24 mouse cellular contexts compared by ENCODE assay signal in genomic region chr19:32287839-32288238, GRCm38 (mm10).
"Had no signal": no experiment of that assay in that cellular context is flagged by ENCODE, and none has a peak within 500 bp of the region (broad histone marks: within the 10 kb centered on the region; RNA-seq: fewer than 3 reads in every experiment).

No protein-coding gene starts in this region.

- ATAC-seq: hindbrain, embryonic 16.5 days; inflammation-experienced regulatory T-cells, adult 6 months; intestine, embryonic 15.5 days; intestine, postnatal 0 days had no signal

- H3K27ac ChIP-seq: gastrocnemius, adult 2 months; heart, embryonic 10.5 days; hindbrain, embryonic 10.5 days; hindbrain, embryonic 12.5 days; hindbrain, embryonic 14.5 days; intestine, embryonic 15.5 days; kidney, embryonic 15.5 days; layer of hippocampus, adult 2 months; left cerebral cortex, adult 2 months; limb, embryonic 10.5 days; limb, embryonic 12.5 days had no signal

- H3K4me3 ChIP-seq: gastrocnemius, adult 2 months; heart, embryonic 10.5 days; heart, embryonic 12.5 days; hindbrain, embryonic 10.5 days; hindbrain, embryonic 12.5 days; intestine, embryonic 15.5 days; kidney, embryonic 15.5 days; layer of hippocampus, adult 2 months; left cerebral cortex, adult 2 months; limb, embryonic 10.5 days; limb, embryonic 12.5 days had no signal

- H3K9me3 ChIP-seq: heart, embryonic 10.5 days; heart, embryonic 12.5 days; hindbrain, embryonic 10.5 days; hindbrain, embryonic 12.5 days; intestine, embryonic 15.5 days; kidney, embryonic 15.5 days; limb, embryonic 10.5 days; limb, embryonic 12.5 days had no signal

- H3K4me2 ChIP-seq: heart, embryonic 12.5 days; hindbrain, embryonic 12.5 days; hindbrain, embryonic 14.5 days; intestine, embryonic 15.5 days; kidney, embryonic 15.5 days; limb, embryonic 12.5 days; liver, embryonic 11.5 days had no signal

- H3K4me1 ChIP-seq: hindbrain, embryonic 12.5 days had no signal

- DNase-seq: gastrocnemius, adult 2 months; gastrocnemius, postnatal 10 days; gastrocnemius, postnatal 25 days; heart, adult 18-20 months; heart, postnatal 10 days; heart, postnatal 4 days; kidney, adult 8-10 months; kidney, postnatal 4 days; liver had no signal

- H3K36me3 ChIP-seq: heart, embryonic 10.5 days; heart, embryonic 12.5 days; hindbrain, embryonic 10.5 days; hindbrain, embryonic 12.5 days; kidney, embryonic 15.5 days; limb, embryonic 10.5 days; limb, embryonic 12.5 days had no signal

- H3K27me3 ChIP-seq: heart, embryonic 12.5 days; hindbrain, embryonic 12.5 days; intestine, embryonic 15.5 days; kidney, embryonic 15.5 days; limb, embryonic 12.5 days had no signal

- H3K9ac ChIP-seq: heart, embryonic 12.5 days; hindbrain, embryonic 12.5 days; hindbrain, embryonic 14.5 days; intestine, embryonic 15.5 days; kidney, embryonic 15.5 days; limb, embryonic 12.5 days had no signal
